Mouse (Mus musculus): ENCODE measurements around the gene Cyp2c69.
"Not testable (repeated sequence)": the region's sequence is repeated elsewhere in the genome, so short reads cannot be mapped to it uniquely, and the experiment has no call there.

Gene Cyp2c69

GRCm38 (mm10) chr19:39886699-39887098 is at the start of gene Cyp2c69:
Gene Cyp2c69 (minus strand): TSS chr19:39886799.
- DNase-seq (ENCODE audit: low read depth, low spot score): not testable (repeated sequence)

GRCm38 (mm10) chr19:39935396-39935795 is 48.8 kb upstream of the Cyp2c69 start:
- no peak for DNase-seq (ENCODE audit: low read depth, low spot score)

GRCm38 (mm10) chr19:39930032-39930431 is 43.4 kb upstream of the Cyp2c69 start:
- no peak for DNase-seq (ENCODE audit: low read depth, low spot score)

GRCm38 (mm10) chr19:39901656-39902055 is 15.1 kb upstream of the Cyp2c69 start:
- DNase-seq (ENCODE audit: low read depth, low spot score): no peak

- not testable (repeated sequence) for DNase-seq (ENCODE audit: low read depth, low spot score)
These were observed 3.5 kb upstream of the Cyp2c69 start for GRCm38 (mm10) chr19:39890079-39890478.

GRCm38 (mm10) chr19:39866133-39866532 is 20.5 kb downstream of the Cyp2c69 start:
- no peak for DNase-seq (ENCODE audit: low read depth, low spot score)

GRCm38 (mm10) chr19:39820931-39821330 is 65.7 kb downstream of the Cyp2c69 start:
- not testable (repeated sequence) for DNase-seq (ENCODE audit: low read depth, low spot score)

GRCm38 (mm10) chr19:39816400-39816799 is 70.2 kb downstream of the Cyp2c69 start:
- not testable (repeated sequence) for DNase-seq (ENCODE audit: low read depth, low spot score)

- DNase-seq (ENCODE audit: low read depth, low spot score): not testable (repeated sequence)
These were observed 70.6 kb downstream of the Cyp2c69 start for GRCm38 (mm10) chr19:39815991-39816390.

- not testable (repeated sequence) for DNase-seq (ENCODE audit: low read depth, low spot score)
These were observed 73.9 kb downstream of the Cyp2c69 start, which contains the start of gene Cyp2c40 for GRCm38 (mm10) chr19:39812714-39813113. Gene Cyp2c40 (minus strand): TSS chr19:39812814.
